Mouse (Mus musculus) G1E-ER4 (cell line): ENCODE measurements around the gene Cd164l2. TPM values are rescaled to one million over a fixed set of nuclear protein-coding genes. Genes with fewer than 3 reads are reported as not detected.

ENCODE experiments used
- GATA1 ChIP-seq: IDR thresholded peaks from one replicate; pipeline ENCODE4 v1.8.0; 2012; ENCODE audit warnings: low read length, inconsistent platforms
- polyA plus RNA-seq: library from polyadenylated mRNA; stranded (reverse); fragments of >175 nt; gene quantifications from 2 replicates; pipeline ENCODE4 v1.2.3, GENCODE M21; 2012

Cd164l2 gene
- polyA plus RNA-seq = not detected in 2 replicates

DNA sequence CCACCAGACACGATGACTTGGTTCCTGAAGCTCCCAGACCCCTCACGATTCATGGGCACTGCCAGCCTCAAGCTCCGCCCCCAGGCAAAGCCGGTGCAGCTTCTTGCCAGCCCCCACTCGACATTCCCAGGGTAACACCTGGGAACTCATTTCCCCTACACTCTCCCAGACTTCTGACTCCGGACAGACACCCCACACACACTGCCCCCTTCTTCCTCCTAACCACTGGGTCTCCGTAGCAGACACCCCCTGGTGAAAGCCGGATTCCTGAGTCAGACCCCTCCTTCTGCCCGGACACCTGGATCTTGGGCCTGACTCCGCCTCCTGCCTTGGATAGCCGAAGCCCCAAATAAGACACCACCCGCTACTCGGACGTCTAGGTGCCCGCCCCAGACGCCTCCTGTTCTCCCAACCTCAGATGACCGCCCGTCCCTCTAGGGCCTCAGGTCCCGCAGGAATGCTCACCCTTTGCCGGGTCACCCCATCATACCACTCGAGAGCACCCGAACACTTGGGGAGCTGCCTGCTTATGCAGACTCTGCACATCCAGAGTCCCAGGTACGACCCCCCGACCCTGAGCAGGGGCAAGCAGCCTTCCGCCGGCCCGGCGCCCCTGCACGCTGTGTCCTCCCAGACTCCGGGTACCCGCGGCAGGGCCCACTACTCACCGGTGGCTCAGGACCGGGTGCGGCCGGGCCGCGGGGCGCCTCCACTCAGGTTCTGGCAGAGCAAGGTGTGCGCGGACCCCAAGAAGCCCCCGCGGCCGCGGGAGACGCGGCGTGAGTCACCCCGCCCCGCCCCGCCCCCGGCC lies at the start of gene Cd164l2, which contains the start of gene Gpr3:
TSS of gene Cd164l2 (plus strand) at position 381 of the 811 bp plus-strand sequence.
TSS of gene Gpr3 (minus strand) at position 786 of the 811 bp plus-strand sequence.
- no peak for TF ChIP-seq GATA1

DNA sequence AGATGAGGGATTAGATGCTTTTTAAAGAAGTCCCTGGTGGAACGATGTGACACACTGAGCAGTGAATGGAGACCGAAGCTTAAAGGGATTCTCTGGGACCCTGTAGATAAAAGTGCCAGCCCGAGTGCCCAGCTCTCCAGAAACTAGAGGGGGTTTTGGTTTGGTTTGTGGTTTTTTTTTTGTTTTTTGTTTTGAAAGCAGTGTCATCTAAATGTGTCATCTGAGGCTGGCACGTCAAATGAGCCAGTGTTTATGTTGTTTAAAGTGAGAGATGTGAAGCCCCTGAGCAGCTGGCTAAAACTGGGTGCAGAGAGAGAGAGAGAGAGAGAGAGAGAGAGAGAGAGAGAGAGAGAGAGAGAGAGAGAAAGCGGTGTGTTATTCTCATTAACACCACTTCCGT lies 49.7 kb upstream of the Cd164l2 start:
- TF ChIP-seq GATA1 = no peak

DNA sequence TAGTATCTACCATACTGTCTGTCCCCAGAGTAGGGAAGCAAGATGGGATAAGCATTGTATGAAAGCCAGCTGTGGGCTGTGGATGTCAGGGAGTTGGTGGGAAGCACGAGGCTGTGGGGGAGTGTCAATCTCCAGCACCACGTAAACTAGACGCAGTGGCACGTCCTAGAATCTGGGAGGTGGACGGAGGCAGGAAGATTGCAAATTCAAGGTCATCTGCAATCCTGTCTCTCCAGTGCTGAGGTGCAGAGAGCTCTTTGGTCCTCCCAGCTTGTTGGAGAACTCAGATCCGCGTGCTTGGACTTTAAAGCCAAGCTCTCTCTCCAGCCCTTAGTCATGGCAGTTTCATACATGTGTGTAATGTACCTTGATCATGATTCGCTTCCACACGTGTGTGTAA lies 45.2 kb upstream of the Cd164l2 start:
- no peak for TF ChIP-seq GATA1

DNA sequence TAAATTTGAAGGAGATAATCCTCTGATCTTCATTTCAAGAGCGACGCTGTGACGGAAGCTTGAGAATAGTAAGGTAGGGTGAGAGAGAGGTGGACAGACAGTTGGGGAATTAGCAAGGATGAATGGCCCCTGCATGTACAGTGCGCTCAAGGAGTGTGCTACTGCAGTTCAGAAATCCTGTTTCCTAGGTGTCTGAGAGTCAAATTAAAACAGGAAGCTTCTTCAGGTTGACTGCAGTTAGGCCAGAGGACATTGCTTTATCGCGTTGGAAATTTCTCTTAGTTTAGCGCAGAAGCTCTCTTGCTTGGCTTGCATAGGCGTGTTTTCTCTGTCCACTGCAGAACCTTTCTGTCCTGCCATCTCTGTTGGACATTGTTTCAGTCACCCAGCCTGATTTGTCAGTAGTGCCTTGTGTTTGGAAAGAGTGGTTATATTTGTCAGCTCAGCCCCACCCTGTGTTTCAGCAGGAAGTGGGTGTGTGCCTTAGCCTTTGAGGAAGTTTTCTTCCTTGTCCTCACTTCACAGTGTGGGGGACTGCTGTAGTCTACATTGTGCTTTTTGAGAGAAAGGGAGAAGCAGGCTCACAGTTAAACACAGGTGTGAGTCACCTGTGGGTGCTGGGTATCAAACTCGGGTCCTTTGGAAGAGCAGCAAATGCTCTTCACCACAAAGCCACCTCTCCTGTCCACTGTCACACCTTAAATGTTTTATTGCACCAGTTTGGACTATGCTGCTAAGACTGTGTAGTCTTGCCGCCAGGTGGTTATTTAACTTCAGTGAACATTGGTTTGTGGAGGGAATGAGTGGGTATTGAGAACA lies 42.5 kb upstream of the Cd164l2 start:
- no peak for TF ChIP-seq GATA1

DNA sequence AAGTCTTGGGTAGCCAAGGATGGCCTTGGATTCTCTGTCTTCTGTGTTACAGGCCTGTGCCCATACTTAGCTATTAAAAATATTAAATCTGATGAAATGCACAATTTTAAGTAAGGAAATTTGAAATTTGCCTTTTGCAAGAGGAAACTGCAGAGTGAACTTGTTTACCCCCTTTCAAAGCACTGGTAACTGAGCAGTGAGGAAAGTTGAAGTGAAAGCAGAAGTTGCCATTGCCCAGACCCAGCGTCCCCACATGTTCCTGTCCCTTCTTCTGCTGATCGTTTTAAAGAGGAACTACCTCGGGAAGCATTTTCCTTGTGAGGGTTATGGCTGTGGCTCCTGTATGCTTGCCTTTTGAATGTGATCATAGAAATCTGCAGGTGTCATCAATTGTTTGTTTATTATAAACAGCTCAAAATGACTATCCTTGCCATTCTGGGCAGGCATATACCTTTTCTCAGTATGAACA lies 41.8 kb upstream of the Cd164l2 start:
- no peak for TF ChIP-seq GATA1

DNA sequence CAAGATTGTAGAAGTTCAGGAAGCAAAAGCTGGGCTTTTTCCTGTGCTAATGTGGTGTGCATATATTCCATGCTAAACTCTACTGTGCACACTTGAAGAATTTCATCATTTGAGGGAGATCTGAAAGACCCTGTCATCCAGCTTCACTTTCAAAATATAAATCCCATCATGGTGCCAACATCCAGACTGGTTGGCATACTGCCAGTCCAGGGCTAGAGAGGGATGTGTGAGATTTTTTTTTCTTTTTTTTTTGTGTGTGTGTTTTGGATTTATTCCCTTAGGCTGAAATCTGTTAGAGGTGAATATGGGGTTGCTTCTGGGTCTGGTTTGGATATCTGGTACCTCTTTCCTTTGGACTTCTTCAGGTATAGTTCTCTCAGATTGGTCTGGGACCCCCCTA lies 41.3 kb upstream of the Cd164l2 start:
- no peak for TF ChIP-seq GATA1

DNA sequence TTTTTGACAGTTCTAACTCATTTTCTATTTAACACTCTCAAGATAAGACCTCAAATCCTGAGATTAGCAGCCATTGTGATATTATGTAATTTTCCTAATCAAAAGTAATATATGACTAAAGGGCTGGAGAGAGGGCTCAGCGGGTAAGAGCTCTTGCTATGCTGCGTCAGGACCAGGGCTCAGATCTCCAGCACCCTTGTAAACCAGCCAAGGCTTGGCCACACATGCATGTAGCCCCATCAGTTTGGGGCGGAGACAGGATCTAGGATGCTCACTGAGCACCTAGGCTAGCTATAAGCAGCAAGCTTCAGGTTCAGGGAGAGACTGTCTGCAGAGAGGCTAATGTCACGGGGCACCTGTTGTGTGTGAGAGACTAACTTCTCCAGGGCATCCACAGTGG lies 39.5 kb upstream of the Cd164l2 start:
- no peak for TF ChIP-seq GATA1

DNA sequence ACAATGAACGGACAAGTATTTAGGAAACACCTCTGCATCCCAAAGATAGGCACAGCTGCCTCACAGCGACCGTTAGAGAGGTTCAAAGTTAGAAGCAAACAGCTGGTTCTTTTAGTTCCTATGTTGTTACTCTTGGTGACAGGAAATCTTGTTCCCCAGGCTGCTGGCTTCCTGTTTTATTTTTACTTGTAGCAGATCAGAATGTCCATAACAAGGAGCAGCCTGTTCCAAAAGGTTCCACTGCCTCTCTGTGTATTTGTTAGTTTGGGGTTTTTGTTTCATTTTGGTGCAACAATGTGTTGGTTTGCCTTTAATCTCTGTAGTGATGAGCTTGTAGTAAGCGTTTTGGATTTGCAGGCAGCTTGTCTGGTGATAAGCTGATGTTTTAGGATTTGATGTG lies 37.6 kb upstream of the Cd164l2 start:
- no peak for TF ChIP-seq GATA1

DNA sequence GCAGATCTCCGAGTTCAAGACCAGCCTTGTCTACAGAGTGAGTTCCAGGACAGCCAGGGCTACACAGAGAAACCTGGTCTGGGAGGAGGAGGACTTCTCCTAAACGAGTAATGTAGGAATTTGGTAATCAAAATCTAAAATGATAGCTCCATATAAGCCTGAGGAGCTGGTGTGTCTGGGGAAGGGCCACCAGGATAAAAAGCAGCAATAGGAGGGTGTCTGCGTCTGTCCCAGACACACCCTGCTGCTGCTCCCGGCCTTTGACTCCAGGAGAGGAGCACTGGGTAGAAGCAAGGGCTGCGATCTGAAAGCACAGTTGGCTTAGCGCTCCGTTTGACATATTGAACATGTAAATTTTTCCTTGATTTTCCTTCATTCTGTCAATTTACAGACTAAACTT lies 36.7 kb upstream of the Cd164l2 start:
- no peak for TF ChIP-seq GATA1

DNA sequence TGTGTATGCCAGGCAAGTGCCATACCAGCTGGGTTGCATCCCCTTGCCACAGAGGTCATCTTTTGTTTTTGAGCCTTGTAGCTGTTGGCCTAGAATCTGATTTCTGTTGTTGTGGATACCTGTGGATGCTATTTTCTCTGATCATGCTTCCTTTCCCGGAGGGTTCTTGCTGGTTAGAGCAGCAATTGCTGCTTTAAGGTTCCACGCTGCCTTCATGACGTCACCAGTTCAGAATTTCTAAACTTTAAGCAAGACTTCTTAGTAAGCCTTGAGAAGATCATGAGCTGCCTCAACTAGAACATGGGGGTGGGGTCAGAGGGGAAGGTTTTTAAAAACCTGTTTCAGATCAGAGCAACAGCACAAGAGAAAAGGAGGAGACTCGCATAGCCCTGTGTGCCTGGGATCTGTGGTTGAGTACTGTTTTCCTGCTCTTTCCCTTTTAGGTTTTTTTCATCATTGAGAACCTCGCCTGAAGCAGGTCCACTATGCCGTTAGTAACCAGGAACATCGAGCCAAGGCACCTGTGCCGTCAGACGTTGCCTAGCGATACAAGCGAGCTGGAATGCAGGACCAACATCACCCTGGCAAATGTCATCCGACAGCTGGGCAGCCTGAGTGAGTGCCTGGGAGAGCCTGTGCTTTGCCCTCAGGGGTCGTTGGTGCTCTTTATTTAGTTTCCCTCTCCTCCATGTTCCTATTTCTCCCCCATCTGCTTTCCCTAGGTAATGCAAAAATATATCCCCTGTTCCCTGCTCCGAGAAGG lies 35.8 kb upstream of the Cd164l2 start:
- no peak for TF ChIP-seq GATA1

DNA sequence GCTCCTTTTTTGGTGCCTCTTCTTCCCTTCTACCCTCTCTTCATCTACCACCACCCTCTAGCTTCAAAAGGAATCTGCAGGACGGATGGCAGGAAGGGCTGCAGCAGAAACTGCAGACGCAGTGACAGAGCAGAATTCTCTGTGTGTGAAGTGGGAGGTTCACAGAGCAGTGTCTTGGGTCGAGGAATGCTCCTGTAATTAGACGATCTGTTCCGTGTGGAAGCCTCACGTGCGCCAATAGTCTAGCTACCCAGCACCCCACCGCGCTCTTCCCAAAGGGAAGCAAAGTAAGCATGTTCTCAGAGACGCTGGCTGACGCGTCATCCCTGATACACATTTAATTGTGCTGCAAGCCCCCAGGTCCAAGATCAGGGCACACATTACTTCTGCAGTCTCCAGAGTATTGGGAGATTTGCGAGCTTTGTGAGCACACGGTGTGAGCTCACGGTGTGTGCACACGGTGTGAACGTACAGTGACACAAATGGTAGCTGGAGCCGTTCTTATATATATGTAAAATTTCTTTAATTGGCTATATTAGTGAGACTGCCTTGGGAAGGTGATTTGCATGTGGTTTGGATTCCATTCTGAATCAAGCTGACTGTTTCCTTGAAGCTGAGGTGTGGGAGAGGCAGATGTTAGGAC lies 35.0 kb upstream of the Cd164l2 start:
- TF ChIP-seq GATA1 = no peak

DNA sequence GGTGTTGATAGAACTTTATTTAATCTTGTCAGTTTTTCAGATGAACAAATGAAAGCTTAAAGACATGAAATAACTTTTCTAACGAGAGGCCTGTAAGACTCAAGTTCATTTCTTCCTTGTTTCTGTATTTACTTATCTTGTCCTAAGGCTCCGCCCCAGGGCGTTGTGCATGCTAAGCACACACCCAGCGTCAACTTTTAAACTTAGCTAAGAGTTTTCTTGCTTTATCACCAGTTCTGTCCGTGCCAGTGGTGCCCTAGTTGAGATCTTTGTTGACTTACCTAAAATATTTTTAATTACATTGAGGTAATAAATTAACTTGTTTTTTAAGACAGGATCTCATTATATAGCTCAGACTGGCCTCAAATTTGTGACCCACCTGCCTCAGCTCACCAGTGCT lies 33.6 kb upstream of the Cd164l2 start:
- TF ChIP-seq GATA1 = no peak

DNA sequence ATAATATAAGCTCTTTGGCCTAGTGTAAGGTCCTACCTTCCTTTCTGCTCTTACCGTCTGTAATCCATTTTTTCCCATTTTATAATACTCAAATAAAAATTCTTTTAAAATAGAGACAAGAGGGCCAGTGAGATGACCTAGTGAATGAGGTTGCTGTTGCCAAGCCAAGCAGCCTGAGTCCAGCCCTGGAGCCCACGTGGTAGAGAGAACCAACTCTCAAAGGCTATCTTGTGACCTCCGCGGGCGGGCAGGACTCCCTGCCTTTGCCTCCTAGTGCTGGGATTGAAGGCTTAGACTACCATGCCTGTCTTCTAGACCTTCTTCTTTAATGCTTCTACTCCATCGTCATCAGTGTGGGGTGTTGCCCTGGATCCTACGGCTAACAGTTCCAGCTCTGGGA lies 32.7 kb upstream of the Cd164l2 start:
- no peak for TF ChIP-seq GATA1

DNA sequence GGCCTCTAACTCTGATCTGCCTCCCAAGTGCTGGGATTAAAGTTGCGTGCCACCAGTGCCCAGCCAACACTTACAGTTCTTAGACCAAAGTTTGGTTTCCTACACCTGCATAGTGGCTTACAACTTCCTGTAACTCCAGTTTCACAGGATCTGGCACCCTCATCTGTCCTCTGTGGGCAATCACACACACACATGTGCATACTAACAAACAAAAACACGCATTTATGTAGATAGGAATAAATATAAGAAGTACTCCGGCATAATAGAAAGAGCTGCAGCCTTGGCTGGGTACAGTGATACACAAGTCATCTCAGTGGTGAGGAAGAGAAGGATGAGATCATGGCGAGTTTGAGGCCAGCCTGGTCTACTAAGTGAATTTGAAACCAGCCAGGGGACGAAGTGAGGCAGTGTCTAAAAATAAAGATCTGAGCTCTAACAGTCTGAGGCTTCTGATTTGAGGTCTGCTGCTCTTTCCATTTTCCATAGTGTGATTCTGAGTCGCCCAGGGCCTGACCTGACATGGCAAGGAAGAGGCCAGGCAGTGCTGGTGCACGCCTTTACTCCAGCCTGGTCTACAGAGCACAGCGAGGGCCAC lies 29.4 kb upstream of the Cd164l2 start:
- no peak for TF ChIP-seq GATA1
